18 mouse cellular contexts compared by ENCODE assay signal in genomic region chr6:71537286-71537685, GRCm38 (mm10). TPM values are rescaled to one million over a fixed set of nuclear protein-coding genes. Genes with fewer than 3 reads are reported as not detected.
A peak's percentile ranks its signal among the peaks of the same experiment; 100 is the strongest.
DNase-seq lines count a peak whose midpoint lies in the region; ATAC-seq lines count a peak whose summit lies in the region.
"Had no signal": no experiment of that assay in that cellular context is flagged by ENCODE, and none has a peak within 500 bp of the region (broad histone marks: within the 10 kb centered on the region; RNA-seq: fewer than 3 reads in every experiment).

No protein-coding gene starts in this region.

- H3K4me1 ChIP-seq in kidney, embryonic 14.5 days (ENCODE audit: control insufficient read depth, insufficient read depth, low read length) = no peaks in the 10 kb centered on the region
- H3K4me1 ChIP-seq in limb, embryonic 10.5 days = no peaks in the 10 kb centered on the region
- H3K4me1 ChIP-seq: hindbrain, embryonic 12.5 days; liver, embryonic 13.5 days had no signal

- H3K4me3 ChIP-seq in kidney, embryonic 14.5 days (ENCODE audit: low read length) = no peak overlapping the region
- no peak overlapping the region for H3K4me3 ChIP-seq in limb, embryonic 10.5 days
- H3K4me3 ChIP-seq: erythroblast, embryonic 14.5 days; gastrocnemius, adult 2 months; hindbrain, embryonic 12.5 days; liver, embryonic 13.5 days; megakaryocyte, embryonic 14.5 days had no signal

- H3K9me3 ChIP-seq in kidney, embryonic 14.5 days (ENCODE audit: control insufficient read depth, low read length) = no peaks in the 10 kb centered on the region
- H3K9me3 ChIP-seq in limb, embryonic 10.5 days (replicated peaks) = no peaks in the 10 kb centered on the region
- H3K9me3 ChIP-seq: hindbrain, embryonic 12.5 days; liver, embryonic 13.5 days; megakaryocyte, embryonic 14.5 days had no signal

- H3K36me3 ChIP-seq in kidney, embryonic 14.5 days (ENCODE audit: control insufficient read depth, insufficient read depth, low read length) = no peaks in the 10 kb centered on the region
- no peaks in the 10 kb centered on the region for H3K36me3 ChIP-seq in limb, embryonic 10.5 days
- H3K36me3 ChIP-seq: hindbrain, embryonic 12.5 days; liver, embryonic 13.5 days had no signal

- H3K27me3 ChIP-seq in kidney, embryonic 14.5 days (ENCODE audit: control insufficient read depth, insufficient read depth, low read length) = peaks cover 3% of the 10 kb centered on the region; the same call in 1 of the 2 replicates
- H3K27me3 ChIP-seq in limb, embryonic 10.5 days (ENCODE audit: low read depth, poor library complexity, severe bottlenecking) = no peaks in the 10 kb centered on the region

- peak; percentile 1 for DNase-seq in embryo, embryonic 10.5 days (ENCODE audit: low spot score)
- DNase-seq in embryo, embryonic 9.5 days (ENCODE audit: extremely low spot score) = no peak
- peak; percentile 26 for DNase-seq in kidney, adult 9 months
- peak; percentile 25 for DNase-seq in Muller cell, postnatal 12 days (ENCODE audit: inconsistent ontology term)
- DNase-seq in large intestine, adult 2 months (ENCODE audit: low read depth, low spot score) = peak; percentile 8
- no peak for DNase-seq in limb, embryonic 10.5 days (ENCODE audit: low spot score)
- DNase-seq: cerebellum, adult 11-12 months; cerebellum, postnatal 36 days; gastrocnemius, adult 2 months; kidney, postnatal 25 days; liver, embryonic 13.5 days; right cerebral cortex, postnatal 25 days had no signal

- no peak overlapping the region for H3K4me2 ChIP-seq in kidney, embryonic 14.5 days (replicated peaks; ENCODE audit: low read depth, low read length)
- H3K4me2 ChIP-seq: hindbrain, embryonic 12.5 days; liver, embryonic 13.5 days had no signal

- no peak overlapping the region for H3K9ac ChIP-seq in kidney, embryonic 14.5 days (ENCODE audit: low read depth, low read length)
- H3K9ac ChIP-seq: hindbrain, embryonic 12.5 days; liver, embryonic 13.5 days had no signal

- H3K27ac ChIP-seq in kidney, embryonic 14.5 days (ENCODE audit: low read depth, low read length) = no peak overlapping the region
- H3K27ac ChIP-seq in limb, embryonic 10.5 days = no peak overlapping the region
- H3K27ac ChIP-seq: gastrocnemius, adult 2 months; hindbrain, embryonic 12.5 days; liver, embryonic 13.5 days had no signal

- ATAC-seq in kidney, embryonic 14.5 days (ENCODE audit: low FRiP score, low TSS enrichment) = no peak
- ATAC-seq in erythroblast, adult 5-6 weeks (replicated peaks; ENCODE audit: low FRiP score, poor library complexity, severe bottlenecking) = no peak
- ATAC-seq: forebrain, embryonic 16.5 days had no signal

RNA-seq across cellular contexts. Expression of gene Chmp3, which starts 6.3 kb away (rescaled TPM):
- 59.9 TPM in 2 replicates for polyA plus RNA-seq in kidney, embryonic 14.5 days (2014; fragmentation: Nextera tagmentation; extraction: Ambion mirVana)
- 41.6 and 41.7 TPM in 2 replicates for polyA plus RNA-seq in large intestine, adult 2 months (2012; rRNA removed)
- 35.2 and 58.1 TPM in 2 replicates for total RNA-seq in erythroblast, adult 5-6 weeks (2015; ENCODE audit: low replicate concordance)
- 142 and 194 TPM in 2 replicates for total RNA-seq in erythroblast, adult 5-6 weeks (2017; ENCODE audit: low replicate concordance)
- polyA plus RNA-seq in limb, embryonic 10.5 days (2016; fragmentation: Nextera tagmentation; extraction: Ambion mirVana) = 44.7 and 49.1 TPM in 2 replicates

RNA-seq across cellular contexts. Expression of gene Rnf103, which starts 43.6 kb away (rescaled TPM):
- polyA plus RNA-seq in kidney, embryonic 14.5 days (2014; fragmentation: Nextera tagmentation; extraction: Ambion mirVana) = 14.8 and 20.1 TPM in 2 replicates
- polyA plus RNA-seq in large intestine, adult 2 months (2012; rRNA removed) = 10.8 and 19.1 TPM in 2 replicates
- total RNA-seq in erythroblast, adult 5-6 weeks (2015; ENCODE audit: low replicate concordance) = 5.2 and 11.9 TPM in 2 replicates
- 11.5 and 13.4 TPM in 2 replicates for total RNA-seq in erythroblast, adult 5-6 weeks (2017; ENCODE audit: low replicate concordance)
- 8.8 and 10.9 TPM in 2 replicates for polyA plus RNA-seq in limb, embryonic 10.5 days (2016; fragmentation: Nextera tagmentation; extraction: Ambion mirVana)

Comparison
In these comparisons a context has a peak if more than half of its experiments do, and no peak if none do; other contexts are left out.
1. DNase-seq: peak in embryo, embryonic 10.5 days (single experiment), kidney, adult 9 months (single experiment), Muller cell, postnatal 12 days (single experiment) and large intestine, adult 2 months (single experiment); none in embryo, embryonic 9.5 days (single experiment) and limb, embryonic 10.5 days (single experiment).